Mouse (Mus musculus): ENCODE results near the gene Gstp2.

The Gstp2 gene

GRCm38 (mm10) chr19:4004331-4004730 lies 41.5 kb downstream of the Gstp2 start:
- no peak for DNase-seq

- no peak for DNase-seq
Measured at GRCm38 (mm10) chr19:4003641-4004040, 42.2 kb downstream of the Gstp2 start.

GRCm38 (mm10) chr19:4003112-4003511 lies 42.7 kb downstream of the Gstp2 start, which contains the start of gene Doc2g:
TSS of gene Doc2g (plus strand) at chr19:4003313.
- no peak for DNase-seq

GRCm38 (mm10) chr19:4001752-4002151 lies 44.1 kb downstream of the Gstp2 start:
- DNase-seq = no peak

- no peak for DNase-seq
Measured at GRCm38 (mm10) chr19:4000949-4001525, 44.8 kb downstream of the Gstp2 start.

- peak; percentile 99 for DNase-seq
Measured at GRCm38 (mm10) chr19:4000119-4000900, 45.5 kb downstream of the Gstp2 start, which contains the start of the genes Nudt8 and Gm49405. TSS of gene Nudt8 (plus strand) at chr19:4000580. TSS of gene Gm49405 (plus strand) at chr19:4000626.

GRCm38 (mm10) chr19:3999121-3999730 lies 46.6 kb downstream of the Gstp2 start:
- no peak for DNase-seq

- DNase-seq = no peak
Measured at GRCm38 (mm10) chr19:3998335-3998734, 47.5 kb downstream of the Gstp2 start.

GRCm38 (mm10) chr19:3997231-3997630 lies 48.6 kb downstream of the Gstp2 start:
- no peak for DNase-seq

- DNase-seq = no peak
Measured at GRCm38 (mm10) chr19:3996747-3997146, 49.1 kb downstream of the Gstp2 start.

GRCm38 (mm10) chr19:3996106-3996505 lies 49.7 kb downstream of the Gstp2 start:
- DNase-seq = no peak

- peak; percentile 45 for DNase-seq
Measured at GRCm38 (mm10) chr19:3995505-3995904, 50.3 kb downstream of the Gstp2 start.

GRCm38 (mm10) chr19:3994932-3995331 lies 50.9 kb downstream of the Gstp2 start:
- DNase-seq = no peak

GRCm38 (mm10) chr19:3992416-3992815 lies 53.4 kb downstream of the Gstp2 start, which contains the start of gene Tbx10:
TSS of gene Tbx10 (plus strand) at chr19:3992752.
- no peak for DNase-seq

- DNase-seq = no peak
Measured at GRCm38 (mm10) chr19:3991966-3992365, 53.9 kb downstream of the Gstp2 start.

GRCm38 (mm10) chr19:3991562-3991961 lies 54.3 kb downstream of the Gstp2 start:
- no peak for DNase-seq

- DNase-seq = no peak
Measured at GRCm38 (mm10) chr19:3990804-3991203, 55.0 kb downstream of the Gstp2 start.

Data from lung, postnatal 36 days (tissue).